Mouse (Mus musculus): ENCODE results near the gene Eif5a2. TPM values are rescaled to one million over a fixed set of nuclear protein-coding genes. Genes with fewer than 3 reads are reported as not detected.
A peak's percentile ranks its signal among the peaks of the same experiment; 100 is the strongest.
"Not testable (repeated sequence)": the region's sequence is repeated elsewhere in the genome, so short reads cannot be mapped to it uniquely, and the experiment has no call there.

Gene Eif5a2
- total and polyA plus RNA-seq, 3 experiments: 0.57 to 1.0 (median 0.89) TPM

DNA sequence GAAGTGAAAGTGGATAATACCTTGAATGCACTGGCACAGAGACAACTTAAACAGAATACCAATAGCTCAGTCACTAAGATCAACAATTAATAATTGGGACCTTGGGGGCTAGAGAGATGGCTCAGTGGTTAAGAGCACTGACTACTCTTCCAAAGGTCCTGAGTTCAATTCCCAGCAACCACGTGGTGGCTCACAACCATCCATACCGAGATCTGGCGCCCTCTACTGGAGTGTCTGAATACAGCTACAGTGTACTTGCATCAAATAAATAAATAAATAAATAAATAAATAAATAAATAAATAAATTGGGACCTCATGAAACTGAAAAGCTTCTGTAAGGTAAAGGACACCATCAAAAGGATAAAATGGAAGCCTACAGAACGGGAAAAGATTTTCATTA is 8.2 kb upstream of the Eif5a2 start:
- H3K9ac ChIP-seq (ENCODE audit: low read depth, low read length); intact Hi-C loops (cut with DNase I); DNase-seq; H3K4me3 ChIP-seq; H3K27me3 ChIP-seq (ENCODE audit: control insufficient read depth, insufficient read depth, low read length); H3K4me1 ChIP-seq (ENCODE audit: control insufficient read depth, insufficient read depth, low read length); H3K36me3 ChIP-seq (ENCODE audit: control insufficient read depth, insufficient read depth, low read length); H3K79me2 ChIP-seq (replicated peaks; ENCODE audit: control insufficient read depth, insufficient read depth, low read length); H3K27ac ChIP-seq: not testable (repeated sequence)
- peak; percentile 26 for TF ChIP-seq CTCF (IDR thresholded peaks at IDR 0.05)
- 67% methylated on average over 4 of the region's 4 CpGs for WGBS

DNA sequence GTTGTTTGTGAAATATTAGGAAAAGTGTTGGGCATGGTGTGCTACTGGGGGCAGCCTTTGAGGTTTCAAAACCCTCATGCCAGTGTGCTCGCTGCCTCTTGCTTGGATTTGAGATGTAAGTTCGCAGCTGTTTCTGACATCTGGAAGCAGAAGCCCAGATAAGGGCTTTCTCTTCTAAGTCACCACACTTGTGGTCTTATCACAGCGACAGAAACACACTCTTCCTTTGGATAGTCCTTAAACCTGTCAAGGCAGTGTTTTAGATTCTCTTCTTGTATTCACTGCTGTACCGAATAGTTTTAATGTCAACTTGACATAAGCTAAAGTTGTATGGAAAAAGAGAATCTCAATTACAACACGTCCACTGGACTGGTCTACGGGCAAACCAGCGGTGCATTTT is 5.7 kb upstream of the Eif5a2 start:
- no peak overlapping the region for H3K27ac ChIP-seq
- no peak overlapping the region for H3K4me3 ChIP-seq
- WGBS: 55% methylated on average over 7 of the region's 7 CpGs
- intact Hi-C loops (cut with DNase I): no loop called here
- H3K9ac ChIP-seq (ENCODE audit: low read depth, low read length): no peak overlapping the region
- H3K36me3 ChIP-seq (ENCODE audit: control insufficient read depth, insufficient read depth, low read length): no peaks in the 10 kb centered on the region
- no peak for DNase-seq
- H3K27me3 ChIP-seq (ENCODE audit: control insufficient read depth, insufficient read depth, low read length): no peaks in the 10 kb centered on the region
- TF ChIP-seq EP300 (IDR thresholded peaks at IDR 0.05; ENCODE audit: insufficient read depth, low read depth, low read length) (no peak), POLR2A (IDR thresholded peaks at IDR 0.05; ENCODE audit: insufficient read depth, low read depth, low read length) (no peak), CTCF (IDR thresholded peaks at IDR 0.05) (no peak)
- no peaks in the 10 kb centered on the region for H3K79me2 ChIP-seq (replicated peaks; ENCODE audit: control insufficient read depth, insufficient read depth, low read length)
- H3K4me1 ChIP-seq (ENCODE audit: control insufficient read depth, insufficient read depth, low read length): no peaks in the 10 kb centered on the region

DNA sequence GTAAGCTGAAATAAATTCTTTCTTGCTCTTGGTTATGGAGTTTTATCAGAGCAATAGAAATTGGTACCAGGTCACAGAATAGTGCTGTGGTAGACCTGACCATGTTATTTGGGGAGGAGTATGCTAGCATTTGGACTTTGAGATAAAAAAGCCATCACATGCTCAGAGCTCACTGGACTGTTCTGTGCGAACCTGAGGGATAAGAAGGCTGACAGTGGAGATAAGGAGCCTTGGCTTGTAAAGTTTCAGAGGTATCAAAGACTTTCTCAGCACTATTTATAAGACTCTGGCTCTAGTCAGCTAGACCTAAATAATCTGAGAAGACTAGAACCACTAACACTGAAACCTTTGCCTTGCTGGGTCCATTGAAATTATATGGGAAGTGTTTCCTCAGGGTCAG is 5.1 kb upstream of the Eif5a2 start:
- H3K79me2 ChIP-seq (replicated peaks; ENCODE audit: control insufficient read depth, insufficient read depth, low read length): no peaks in the 10 kb centered on the region
- no peaks in the 10 kb centered on the region for H3K27me3 ChIP-seq (ENCODE audit: control insufficient read depth, insufficient read depth, low read length)
- DNase-seq: no peak
- whole genome bisulfite sequencing: 39% methylated on average over 1 of the region's 1 CpGs
- no peak overlapping the region for H3K27ac ChIP-seq
- intact Hi-C loops (cut with DNase I): no loop called here
- TF ChIP-seq EP300 (IDR thresholded peaks at IDR 0.05; ENCODE audit: insufficient read depth, low read depth, low read length) (no peak), CTCF (IDR thresholded peaks at IDR 0.05) (no peak), POLR2A (IDR thresholded peaks at IDR 0.05; ENCODE audit: insufficient read depth, low read depth, low read length) (no peak)
- H3K4me3 ChIP-seq: no peak overlapping the region
- no peaks in the 10 kb centered on the region for H3K36me3 ChIP-seq (ENCODE audit: control insufficient read depth, insufficient read depth, low read length)
- no peak overlapping the region for H3K9ac ChIP-seq (ENCODE audit: low read depth, low read length)
- no peaks in the 10 kb centered on the region for H3K4me1 ChIP-seq (ENCODE audit: control insufficient read depth, insufficient read depth, low read length)

DNA sequence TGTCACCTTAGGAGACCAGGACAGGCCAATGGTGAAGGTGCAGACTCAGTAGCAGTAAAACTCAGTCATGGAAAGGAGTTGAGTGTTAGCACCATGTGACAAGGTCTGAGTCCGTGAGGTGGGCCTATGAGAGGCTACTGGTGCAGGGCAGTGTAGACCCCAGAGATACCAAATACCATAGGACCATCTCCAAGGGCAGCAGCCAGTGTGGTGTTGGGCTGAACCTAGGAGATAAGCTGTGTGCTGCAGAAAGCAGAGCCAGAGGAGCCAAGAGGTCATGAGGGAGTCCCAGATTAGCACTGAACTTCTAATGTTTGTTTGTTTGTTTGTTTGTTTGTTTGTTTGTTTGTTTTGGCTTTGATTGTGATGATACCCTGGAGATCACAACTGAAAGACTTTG is 4.6 kb upstream of the Eif5a2 start:
- DNase-seq: no peak
- no peaks in the 10 kb centered on the region for H3K27me3 ChIP-seq (ENCODE audit: control insufficient read depth, insufficient read depth, low read length)
- TF ChIP-seq POLR2A (IDR thresholded peaks at IDR 0.05; ENCODE audit: insufficient read depth, low read depth, low read length) (no peak), EP300 (IDR thresholded peaks at IDR 0.05; ENCODE audit: insufficient read depth, low read depth, low read length) (no peak), CTCF (IDR thresholded peaks at IDR 0.05) (no peak)
- no peak overlapping the region for H3K4me3 ChIP-seq
- no peaks in the 10 kb centered on the region for H3K79me2 ChIP-seq (replicated peaks; ENCODE audit: control insufficient read depth, insufficient read depth, low read length)
- intact Hi-C loops (cut with DNase I): no loop called here
- no peaks in the 10 kb centered on the region for H3K36me3 ChIP-seq (ENCODE audit: control insufficient read depth, insufficient read depth, low read length)
- 61% methylated on average over 1 of the region's 1 CpGs for WGBS
- no peaks in the 10 kb centered on the region for H3K4me1 ChIP-seq (ENCODE audit: control insufficient read depth, insufficient read depth, low read length)
- H3K27ac ChIP-seq: no peak overlapping the region
- no peak overlapping the region for H3K9ac ChIP-seq (ENCODE audit: low read depth, low read length)

DNA sequence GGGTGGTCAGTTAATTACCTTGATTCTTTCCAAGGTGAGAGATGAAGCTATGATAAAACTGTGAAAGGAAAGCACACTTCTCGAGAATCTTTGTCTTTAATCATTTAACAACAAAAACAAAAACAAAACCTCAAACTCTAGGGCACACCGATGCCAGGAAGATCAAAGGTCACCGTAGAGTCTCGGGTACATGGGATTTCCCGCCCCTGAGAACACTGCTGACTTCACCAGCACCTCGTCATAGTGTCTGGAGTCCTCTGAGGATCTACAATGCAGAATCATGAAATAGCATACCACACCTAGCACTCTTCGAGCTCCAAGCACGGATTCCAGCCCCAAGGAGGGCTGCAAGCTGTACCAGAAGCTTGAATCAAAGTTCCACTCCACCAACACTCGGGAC is 565 bp upstream of the Eif5a2 start:
- Histone ChIP-seq H3K27me3 (ENCODE audit: control insufficient read depth, insufficient read depth, low read length) (no peaks in the 10 kb centered on the region), H3K36me3 (ENCODE audit: control insufficient read depth, insufficient read depth, low read length) (no peaks in the 10 kb centered on the region), H3K9ac (ENCODE audit: low read depth, low read length) (no peak overlapping the region), H3K27ac (no peak overlapping the region), H3K4me3 (no peak overlapping the region), H3K4me1 (ENCODE audit: control insufficient read depth, insufficient read depth, low read length) (peaks cover 2% of the 10 kb centered on the region), H3K79me2 (replicated peaks; ENCODE audit: control insufficient read depth, insufficient read depth, low read length) (no peaks in the 10 kb centered on the region)
- DNase-seq: no peak
- intact Hi-C loops (cut with DNase I): loop anchor here (2.0 kb wide), 1 partner anchor 24 kb away; the partner anchor contains the start of gene Rpl22l1
- TF ChIP-seq CTCF (IDR thresholded peaks at IDR 0.05): no peak
- TF ChIP-seq POLR2A (IDR thresholded peaks at IDR 0.05; ENCODE audit: insufficient read depth, low read depth, low read length): no peak
- no peak for TF ChIP-seq EP300 (IDR thresholded peaks at IDR 0.05; ENCODE audit: insufficient read depth, low read depth, low read length)
- 69% methylated on average over 9 of the region's 9 CpGs for WGBS

DNA sequence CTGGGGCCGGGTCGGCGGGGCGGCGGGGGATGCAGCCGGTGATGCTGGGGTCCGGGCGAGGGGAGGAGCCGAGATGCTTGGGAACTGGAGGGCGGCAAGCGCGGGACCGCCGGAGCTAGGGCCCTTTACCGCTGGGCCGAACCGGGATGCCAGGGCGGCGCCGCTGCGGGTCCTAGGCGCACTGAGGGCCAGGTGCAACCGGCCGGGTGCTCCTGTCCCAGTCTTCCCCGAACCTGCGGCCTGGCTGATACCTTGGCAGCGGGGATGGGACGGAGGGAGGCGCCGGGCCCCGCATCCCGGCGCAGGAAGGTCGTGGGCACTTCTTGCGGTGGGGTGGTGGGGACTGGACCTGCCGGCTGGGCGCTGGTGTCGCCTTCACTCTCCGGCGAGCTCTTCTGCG is 346 bp downstream of the Eif5a2 start:
- Histone ChIP-seq H3K36me3 (ENCODE audit: control insufficient read depth, insufficient read depth, low read length) (no peaks in the 10 kb centered on the region), H3K9ac (ENCODE audit: low read depth, low read length) (peak overlapping the region; percentile 71), H3K27ac (no peak overlapping the region; the same call in 1 of the 2 replicates), H3K79me2 (replicated peaks; ENCODE audit: control insufficient read depth, insufficient read depth, low read length) (no peaks in the 10 kb centered on the region), H3K27me3 (ENCODE audit: control insufficient read depth, insufficient read depth, low read length) (no peaks in the 10 kb centered on the region), H3K4me3 (peak overlapping the region; percentile 69), H3K4me1 (ENCODE audit: control insufficient read depth, insufficient read depth, low read length) (peaks cover 2% of the 10 kb centered on the region)
- no peak for DNase-seq
- intact Hi-C loops (cut with DNase I): loop anchor here (2.0 kb wide), 1 partner anchor 23 kb away; the partner anchor contains the start of gene Rpl22l1
- TF ChIP-seq CTCF (IDR thresholded peaks at IDR 0.05) (no peak), POLR2A (IDR thresholded peaks at IDR 0.05; ENCODE audit: insufficient read depth, low read depth, low read length) (no peak), EP300 (IDR thresholded peaks at IDR 0.05; ENCODE audit: insufficient read depth, low read depth, low read length) (no peak)
- WGBS: 2% methylated on average over 39 of the region's 41 CpGs
